Mouse (Mus musculus) left cerebral cortex, adult 11 months (tissue): Measurements from ENCODE around the gene Btbd35f13.
"Not testable (repeated sequence)": the region's sequence is repeated elsewhere in the genome, so short reads cannot be mapped to it uniquely, and the experiment has no call there.

ENCODE experiments used
- DNase-seq: peaks from one replicate; pipeline ENCODE4 v3.0.0; 2022; ENCODE audit warnings: low spot score

Gene Btbd35f13

DNA sequence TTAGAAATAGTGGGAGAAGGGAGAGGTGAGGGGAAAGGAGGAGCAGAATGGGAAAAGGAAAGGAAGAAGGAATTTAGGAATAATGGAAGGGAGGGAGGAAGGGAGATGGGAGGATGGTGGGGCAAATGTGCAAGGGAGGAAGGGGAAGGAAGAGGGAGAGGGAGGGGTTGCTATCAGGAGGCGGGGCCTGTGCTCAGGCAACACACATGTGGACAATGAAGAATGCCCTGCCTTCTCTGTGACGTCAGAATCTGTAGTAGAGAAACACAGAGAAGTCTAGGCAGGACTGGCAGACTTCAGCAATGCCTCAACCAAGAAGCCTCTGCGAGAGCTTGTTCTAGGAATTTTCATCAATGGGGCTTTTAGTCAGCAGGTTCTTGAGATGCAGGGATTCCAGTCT, at the start of gene Btbd35f13:
Gene Btbd35f13 (plus strand): TSS at position 301 of the 400 bp plus-strand sequence.
- not testable (repeated sequence) for DNase-seq

DNA sequence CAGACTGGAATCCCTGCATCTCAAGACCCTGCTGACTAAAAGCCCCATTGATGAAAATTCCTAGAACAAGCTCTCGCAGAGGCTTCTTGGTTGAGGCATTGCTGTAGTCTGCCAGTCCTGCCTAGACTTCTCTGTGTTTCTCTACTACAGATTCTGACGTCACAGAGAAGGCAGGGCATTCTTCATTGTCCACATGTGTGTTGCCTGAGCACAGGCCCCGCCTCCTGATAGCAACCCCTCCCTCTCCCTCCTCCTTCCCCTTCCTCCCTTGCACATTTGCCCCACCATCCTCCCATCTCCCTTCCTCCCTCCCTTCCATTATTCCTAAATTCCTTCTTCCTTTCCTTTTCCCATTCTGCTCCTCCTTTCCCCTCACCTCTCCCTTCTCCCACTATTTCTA, 45.3 kb downstream of the Btbd35f13 start, which contains the start of gene Btbd35f14:
Gene Btbd35f14 (minus strand): TSS at position 101 of the 400 bp plus-strand sequence.
- DNase-seq = not testable (repeated sequence)
